Mouse (Mus musculus): ENCODE results near the gene Mgmt. TPM values are rescaled to one million over a fixed set of nuclear protein-coding genes. Genes with fewer than 3 reads are reported as not detected.

The Mgmt gene
- polyA plus RNA-seq, 1 experiment from 2014 or later = 6.5 TPM

DNA sequence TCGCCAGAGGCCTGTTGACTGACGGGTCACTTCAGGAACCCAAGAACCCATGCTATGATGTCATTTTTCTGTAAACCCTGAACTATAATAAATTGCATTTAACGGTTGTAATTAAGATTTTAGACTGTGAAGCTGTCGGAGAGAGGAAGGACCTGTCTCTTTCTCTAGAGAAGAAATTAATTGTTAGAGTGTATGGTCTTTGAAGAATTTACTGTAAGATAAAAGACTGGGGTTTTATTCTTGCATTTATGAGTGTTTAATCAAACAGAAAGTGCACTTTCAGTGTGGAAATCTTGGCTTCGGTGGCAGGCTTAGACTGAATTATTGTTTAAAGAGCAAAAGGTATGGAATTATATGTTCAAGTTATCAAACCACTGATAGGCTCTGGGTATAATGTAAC, 49.5 kb downstream of the Mgmt start:
- no peak overlapping the region for H3K9ac ChIP-seq (ENCODE audit: low read depth, low read length)
- 79% methylated on average over 5 of the region's 5 CpGs for WGBS
- no peaks in the 10 kb centered on the region for H3K36me3 ChIP-seq (ENCODE audit: control insufficient read depth, insufficient read depth, low read length)
- H3K4me2 ChIP-seq (ENCODE audit: low read depth, low read length) = no peak overlapping the region
- DNase-seq (ENCODE audit: low spot score) (no peak), ATAC-seq (ENCODE audit: low read depth) (no peak)
- peaks cover 10% of the 10 kb centered on the region for H3K4me1 ChIP-seq (ENCODE audit: control insufficient read depth, insufficient read depth, low read length)
- no peaks in the 10 kb centered on the region for H3K27me3 ChIP-seq (replicated peaks; ENCODE audit: control insufficient read depth, insufficient read depth, low read length)
- no peaks in the 10 kb centered on the region for H3K9me3 ChIP-seq (ENCODE audit: control insufficient read depth, low read length)
- H3K27ac ChIP-seq (replicated peaks; ENCODE audit: low read depth, low read length) = no peak overlapping the region
- H3K4me3 ChIP-seq (ENCODE audit: low read depth, low read length) = no peak overlapping the region

DNA sequence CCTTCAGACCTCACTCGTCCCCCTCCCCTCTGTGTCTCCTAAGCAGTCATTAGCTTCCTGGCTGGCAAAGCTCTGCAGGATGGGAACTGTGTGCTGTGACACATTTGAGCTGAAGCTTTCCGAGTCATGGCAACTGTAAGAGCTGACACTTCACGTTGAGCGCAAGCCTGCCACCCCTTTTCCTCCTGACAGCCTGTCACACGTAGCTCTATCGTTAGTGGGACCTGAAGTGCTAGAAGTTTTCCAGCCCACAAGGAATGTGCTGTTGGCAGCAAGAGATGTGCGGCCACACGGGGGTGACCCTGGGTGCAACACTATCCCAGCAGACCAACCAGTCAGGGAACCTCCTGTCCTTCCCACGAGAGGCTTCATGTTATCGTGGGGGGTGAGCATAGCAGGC, 51.3 kb downstream of the Mgmt start:
- Histone ChIP-seq H3K4me3 (ENCODE audit: low read depth, low read length) (no peak overlapping the region), H3K9ac (ENCODE audit: low read depth, low read length) (no peak overlapping the region), H3K36me3 (ENCODE audit: control insufficient read depth, insufficient read depth, low read length) (no peaks in the 10 kb centered on the region), H3K27ac (replicated peaks; ENCODE audit: low read depth, low read length) (no peak overlapping the region), H3K9me3 (ENCODE audit: control insufficient read depth, low read length) (no peaks in the 10 kb centered on the region), H3K4me1 (ENCODE audit: control insufficient read depth, insufficient read depth, low read length) (peaks cover 10% of the 10 kb centered on the region), H3K27me3 (replicated peaks; ENCODE audit: control insufficient read depth, insufficient read depth, low read length) (no peaks in the 10 kb centered on the region), H3K4me2 (ENCODE audit: low read depth, low read length) (no peak overlapping the region)
- WGBS = 51% methylated on average over 10 of the region's 10 CpGs
- ATAC-seq (ENCODE audit: low read depth) = no peak
- no peak for DNase-seq (ENCODE audit: low spot score)

DNA sequence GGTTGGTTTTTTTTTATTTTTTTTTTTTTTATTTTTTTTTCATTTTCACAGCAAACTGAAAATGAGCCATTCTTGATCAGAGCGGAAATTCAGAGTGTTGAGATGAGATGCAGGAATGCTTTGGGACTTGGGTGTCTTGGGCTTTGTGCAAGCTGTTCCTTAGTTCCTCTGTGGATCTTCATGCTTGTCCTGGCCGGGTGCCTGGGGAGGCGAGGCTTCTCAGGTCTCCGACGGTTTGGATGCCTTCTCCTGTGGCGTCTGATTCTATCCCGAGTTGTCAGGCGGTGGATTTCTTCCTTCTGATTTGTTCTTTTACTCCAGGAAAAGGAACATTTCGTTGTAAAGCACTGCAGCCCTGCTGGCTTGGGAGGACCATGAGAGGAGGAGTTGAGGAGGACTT, 51.7 kb downstream of the Mgmt start:
- Histone ChIP-seq H3K36me3 (ENCODE audit: control insufficient read depth, insufficient read depth, low read length) (no peaks in the 10 kb centered on the region), H3K9me3 (ENCODE audit: control insufficient read depth, low read length) (no peaks in the 10 kb centered on the region), H3K4me1 (ENCODE audit: control insufficient read depth, insufficient read depth, low read length) (peaks cover 10% of the 10 kb centered on the region), H3K9ac (ENCODE audit: low read depth, low read length) (no peak overlapping the region), H3K4me3 (ENCODE audit: low read depth, low read length) (no peak overlapping the region), H3K27me3 (replicated peaks; ENCODE audit: control insufficient read depth, insufficient read depth, low read length) (no peaks in the 10 kb centered on the region), H3K4me2 (ENCODE audit: low read depth, low read length) (no peak overlapping the region), H3K27ac (replicated peaks; ENCODE audit: low read depth, low read length) (no peak overlapping the region)
- WGBS = 57% methylated on average over 9 of the region's 9 CpGs
- peak; percentile 63 for DNase-seq (ENCODE audit: low spot score)
- no peak; the same call in 1 of the 2 replicates for ATAC-seq (ENCODE audit: low read depth)

DNA sequence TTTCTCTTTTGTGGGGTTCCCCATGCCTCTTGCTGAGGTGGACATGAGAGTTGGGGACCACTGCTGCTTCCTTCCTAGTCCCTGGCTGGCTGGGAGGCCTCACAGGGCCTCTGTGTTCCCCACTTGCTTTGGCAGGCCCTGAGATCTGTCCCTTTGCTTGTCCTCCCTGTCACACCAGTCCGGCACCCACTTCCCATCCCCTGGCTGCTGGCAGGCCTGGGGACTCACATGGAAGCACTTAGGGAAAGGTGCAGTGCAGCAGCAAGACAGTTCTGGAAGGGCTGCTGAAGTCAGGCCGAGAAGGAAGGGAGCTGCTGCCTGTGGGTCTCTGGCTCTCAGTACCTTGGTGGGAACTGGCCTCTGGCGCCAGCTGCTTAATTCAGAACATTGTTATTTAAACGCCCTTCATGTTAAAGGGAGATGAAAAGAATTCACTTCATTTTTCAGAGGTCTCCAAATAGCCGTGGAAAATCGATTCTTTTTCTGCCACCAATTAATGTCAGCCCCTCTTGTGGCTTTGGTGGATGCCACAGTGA, 53.9 kb downstream of the Mgmt start:
- H3K27ac ChIP-seq (replicated peaks; ENCODE audit: low read depth, low read length) = no peak overlapping the region
- H3K27me3 ChIP-seq (replicated peaks; ENCODE audit: control insufficient read depth, insufficient read depth, low read length) = no peaks in the 10 kb centered on the region
- ATAC-seq (ENCODE audit: low read depth) = no peak
- H3K4me3 ChIP-seq (ENCODE audit: low read depth, low read length) = no peak overlapping the region
- WGBS = 32% methylated on average over 6 of the region's 6 CpGs
- no peaks in the 10 kb centered on the region for H3K9me3 ChIP-seq (ENCODE audit: control insufficient read depth, low read length)
- peaks cover 18% of the 10 kb centered on the region for H3K4me1 ChIP-seq (ENCODE audit: control insufficient read depth, insufficient read depth, low read length)
- DNase-seq (ENCODE audit: low spot score) = peak; percentile 38
- no peaks in the 10 kb centered on the region for H3K36me3 ChIP-seq (ENCODE audit: control insufficient read depth, insufficient read depth, low read length)
- H3K4me2 ChIP-seq (ENCODE audit: low read depth, low read length) = no peak overlapping the region
- no peak overlapping the region for H3K9ac ChIP-seq (ENCODE audit: low read depth, low read length)

DNA sequence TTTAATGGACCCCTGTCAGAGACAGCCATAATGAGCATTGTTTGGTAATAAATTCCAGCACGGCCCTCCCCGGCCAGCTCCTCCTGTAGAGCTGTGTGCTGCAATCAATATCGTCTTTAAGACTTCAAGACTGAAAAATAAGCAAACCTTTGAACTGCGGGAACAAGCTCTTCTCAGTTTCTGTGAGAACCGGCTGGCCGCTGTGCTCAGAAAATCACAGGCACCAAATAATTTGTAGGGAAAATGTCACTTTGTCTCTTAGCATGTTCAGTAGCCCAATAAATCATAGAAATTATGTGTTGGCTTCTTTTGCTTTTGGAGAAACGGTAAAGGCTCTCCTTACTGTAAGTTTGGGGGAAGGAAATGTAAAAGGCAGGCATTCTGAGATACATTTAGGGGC, 58.2 kb downstream of the Mgmt start:
- WGBS = 28% methylated on average over 7 of the region's 7 CpGs
- no peak for ATAC-seq (ENCODE audit: low read depth)
- DNase-seq (ENCODE audit: low spot score) = no peak
- H3K9me3 ChIP-seq (ENCODE audit: control insufficient read depth, low read length) = no peaks in the 10 kb centered on the region
- no peak overlapping the region for H3K4me2 ChIP-seq (ENCODE audit: low read depth, low read length)
- H3K4me1 ChIP-seq (ENCODE audit: control insufficient read depth, insufficient read depth, low read length) = peaks cover 15% of the 10 kb centered on the region
- no peaks in the 10 kb centered on the region for H3K27me3 ChIP-seq (replicated peaks; ENCODE audit: control insufficient read depth, insufficient read depth, low read length)
- H3K27ac ChIP-seq (replicated peaks; ENCODE audit: low read depth, low read length) = no peak overlapping the region
- H3K9ac ChIP-seq (ENCODE audit: low read depth, low read length) = no peak overlapping the region
- no peaks in the 10 kb centered on the region for H3K36me3 ChIP-seq (ENCODE audit: control insufficient read depth, insufficient read depth, low read length)
- no peak overlapping the region for H3K4me3 ChIP-seq (ENCODE audit: low read depth, low read length)

DNA sequence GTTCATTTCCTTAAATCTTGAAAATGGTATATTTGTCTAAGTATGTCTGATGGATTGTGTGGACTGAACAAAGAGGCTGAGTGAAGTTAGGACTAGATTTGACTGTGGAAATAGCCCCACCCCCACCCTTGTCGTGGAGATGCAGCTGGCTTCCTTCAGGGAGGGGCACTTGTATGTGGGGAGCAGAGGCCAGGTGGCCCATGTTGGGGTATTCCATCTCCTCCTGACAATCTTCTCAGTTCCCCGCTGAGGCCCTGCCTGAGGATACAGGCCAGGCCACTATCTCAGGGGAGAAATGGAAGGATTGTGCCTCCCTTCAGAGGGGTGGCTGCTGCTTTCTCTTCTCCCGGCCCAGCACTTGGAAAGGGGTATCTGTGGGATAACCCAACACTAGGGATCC, 58.8 kb downstream of the Mgmt start:
- Histone ChIP-seq H3K4me1 (ENCODE audit: control insufficient read depth, insufficient read depth, low read length) (peaks cover 12% of the 10 kb centered on the region), H3K27me3 (replicated peaks; ENCODE audit: control insufficient read depth, insufficient read depth, low read length) (no peaks in the 10 kb centered on the region), H3K9me3 (ENCODE audit: control insufficient read depth, low read length) (no peaks in the 10 kb centered on the region), H3K4me3 (ENCODE audit: low read depth, low read length) (no peak overlapping the region), H3K27ac (replicated peaks; ENCODE audit: low read depth, low read length) (no peak overlapping the region), H3K36me3 (ENCODE audit: control insufficient read depth, insufficient read depth, low read length) (no peaks in the 10 kb centered on the region), H3K4me2 (ENCODE audit: low read depth, low read length) (no peak overlapping the region), H3K9ac (ENCODE audit: low read depth, low read length) (no peak overlapping the region)
- ATAC-seq (ENCODE audit: low read depth) (no peak), DNase-seq (ENCODE audit: low spot score) (no peak)
- WGBS = 29% methylated on average over 2 of the region's 3 CpGs

DNA sequence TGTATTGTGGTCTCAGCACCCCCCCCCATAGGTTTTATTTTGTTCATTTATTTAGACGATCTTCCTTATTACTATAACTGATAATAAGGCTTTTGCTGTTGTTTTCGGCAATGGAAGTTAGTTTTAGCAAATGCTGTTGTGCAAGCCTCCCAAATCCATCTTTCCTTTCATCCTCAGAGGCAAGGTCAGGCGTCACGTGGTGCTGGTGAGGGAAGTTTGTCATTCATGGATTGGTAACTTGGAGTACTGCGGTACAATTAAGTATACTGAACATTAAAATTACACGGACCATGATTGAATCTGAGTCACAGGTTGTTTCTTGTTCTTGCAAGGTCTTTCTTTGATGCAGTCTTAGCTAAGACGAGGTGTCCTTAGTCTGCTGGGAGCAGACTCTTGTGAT, 77.9 kb downstream of the Mgmt start:
- Histone ChIP-seq H3K9me3 (ENCODE audit: control insufficient read depth, low read length) (no peaks in the 10 kb centered on the region), H3K9ac (ENCODE audit: low read depth, low read length) (no peak overlapping the region), H3K4me3 (ENCODE audit: low read depth, low read length) (no peak overlapping the region), H3K27ac (replicated peaks; ENCODE audit: low read depth, low read length) (no peak overlapping the region), H3K36me3 (ENCODE audit: control insufficient read depth, insufficient read depth, low read length) (no peaks in the 10 kb centered on the region), H3K4me2 (ENCODE audit: low read depth, low read length) (no peak overlapping the region), H3K27me3 (replicated peaks; ENCODE audit: control insufficient read depth, insufficient read depth, low read length) (no peaks in the 10 kb centered on the region), H3K4me1 (ENCODE audit: control insufficient read depth, insufficient read depth, low read length) (no peaks in the 10 kb centered on the region)
- 91% methylated on average over 7 of the region's 7 CpGs for WGBS
- DNase-seq (ENCODE audit: low spot score) = no peak
- ATAC-seq (ENCODE audit: low read depth) = no peak

DNA sequence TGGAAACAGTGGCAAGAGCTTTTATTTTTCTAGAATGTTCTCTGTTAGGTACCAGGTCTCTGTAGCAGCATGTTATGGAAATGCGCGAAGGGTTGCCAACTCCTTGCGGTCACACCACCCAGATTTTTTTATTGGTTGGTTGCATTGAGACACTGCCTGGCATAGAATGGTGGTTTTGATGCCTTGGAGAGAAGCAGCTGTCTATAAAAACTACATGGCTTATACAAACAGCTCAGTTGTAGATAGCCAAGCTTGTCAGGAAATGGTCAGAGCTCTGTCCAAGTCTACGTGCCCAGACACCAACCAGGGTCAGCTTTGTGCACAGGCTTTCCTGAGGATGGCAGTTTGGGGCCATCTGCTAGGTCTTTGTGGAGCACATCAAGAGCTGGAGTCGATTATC, 80.6 kb downstream of the Mgmt start:
- Histone ChIP-seq H3K27me3 (replicated peaks; ENCODE audit: control insufficient read depth, insufficient read depth, low read length) (no peaks in the 10 kb centered on the region), H3K36me3 (ENCODE audit: control insufficient read depth, insufficient read depth, low read length) (no peaks in the 10 kb centered on the region), H3K4me3 (ENCODE audit: low read depth, low read length) (no peak overlapping the region), H3K9me3 (ENCODE audit: control insufficient read depth, low read length) (no peaks in the 10 kb centered on the region), H3K27ac (replicated peaks; ENCODE audit: low read depth, low read length) (no peak overlapping the region), H3K9ac (ENCODE audit: low read depth, low read length) (no peak overlapping the region), H3K4me2 (ENCODE audit: low read depth, low read length) (no peak overlapping the region), H3K4me1 (ENCODE audit: control insufficient read depth, insufficient read depth, low read length) (no peaks in the 10 kb centered on the region)
- DNase-seq (ENCODE audit: low spot score) (no peak), ATAC-seq (ENCODE audit: low read depth) (no peak)
- 97% methylated on average over 5 of the region's 5 CpGs for WGBS

DNA sequence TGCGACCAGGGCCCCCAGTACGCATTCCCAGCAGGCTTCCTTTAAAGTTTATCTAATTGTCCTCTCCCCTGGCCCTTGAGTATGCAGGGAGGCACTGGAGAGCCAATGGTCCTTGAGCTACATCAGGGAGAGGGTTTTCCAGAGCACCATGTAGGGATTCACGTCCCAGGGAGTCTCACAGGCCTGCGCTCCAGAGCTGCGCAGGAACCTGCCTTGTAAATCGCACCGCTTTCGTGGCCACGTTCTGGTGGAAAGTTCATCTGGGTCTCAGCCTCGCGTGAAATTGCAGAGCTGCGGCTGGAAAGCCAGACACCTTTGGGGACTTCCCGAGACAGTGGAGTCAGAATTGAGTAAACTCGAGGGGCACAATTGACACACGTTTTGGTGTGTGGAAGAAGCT, 103.0 kb downstream of the Mgmt start:
- ATAC-seq (ENCODE audit: low read depth) = no peak
- no peak overlapping the region for H3K4me3 ChIP-seq (ENCODE audit: low read depth, low read length)
- H3K9ac ChIP-seq (ENCODE audit: low read depth, low read length) = no peak overlapping the region
- H3K4me2 ChIP-seq (ENCODE audit: low read depth, low read length) = no peak overlapping the region
- no peaks in the 10 kb centered on the region for H3K9me3 ChIP-seq (ENCODE audit: control insufficient read depth, low read length)
- WGBS = 83% methylated on average over 15 of the region's 15 CpGs
- no peak overlapping the region for H3K27ac ChIP-seq (replicated peaks; ENCODE audit: low read depth, low read length)
- 0 out of 2 replicates have a peak, but pooled peaks cover 4% of the 10 kb centered on the region for H3K27me3 ChIP-seq (replicated peaks; ENCODE audit: control insufficient read depth, insufficient read depth, low read length)
- DNase-seq (ENCODE audit: low spot score) = no peak
- peaks cover 14% of the 10 kb centered on the region; the same call in 1 of the 2 replicates for H3K4me1 ChIP-seq (ENCODE audit: control insufficient read depth, insufficient read depth, low read length)
- no peaks in the 10 kb centered on the region for H3K36me3 ChIP-seq (ENCODE audit: control insufficient read depth, insufficient read depth, low read length)
